Mouse (Mus musculus) MN1 (cell line): ENCODE measurements around the gene Tpcn1.

ENCODE experiments used
- DNase-seq: peaks from one replicate; pipeline ENCODE4 v3.0.0-alpha.2; 2016; ENCODE audit warnings: low spot score

The Tpcn1 gene

DNA sequence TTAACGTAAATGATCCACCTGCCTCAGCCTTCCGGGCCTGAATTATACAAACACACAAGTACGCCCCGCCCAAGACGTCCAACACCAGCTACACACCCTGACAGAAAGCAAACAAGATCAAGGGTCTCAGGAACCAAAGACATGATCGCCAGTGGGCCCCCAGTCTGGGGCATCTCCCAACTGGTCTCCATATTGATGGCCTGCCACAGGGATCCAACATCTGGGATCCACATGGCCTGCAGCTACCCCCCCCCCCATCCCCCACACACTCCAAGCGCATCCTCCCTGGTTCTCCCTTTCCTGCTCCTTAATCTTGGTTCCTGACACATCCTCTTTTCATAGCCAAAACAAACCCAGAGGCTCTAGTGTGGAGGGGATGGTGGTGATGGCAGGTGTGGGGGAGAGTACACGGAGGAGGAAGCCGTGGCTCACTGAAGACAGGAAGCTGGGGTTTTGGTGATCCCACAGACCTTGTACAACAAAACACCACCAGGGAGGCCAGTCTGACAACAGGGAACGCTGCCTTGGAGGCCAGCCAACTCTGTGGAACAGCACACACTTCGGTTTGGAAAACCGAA is 9.9 kb downstream of the Tpcn1 start:
- peak; percentile 69 for DNase-seq

- peak; percentile 71 for DNase-seq
Observed at GRCm38 (mm10) chr5:120577935-120578441, 10.5 kb downstream of the Tpcn1 start.

- DNase-seq = no peak
Observed at GRCm38 (mm10) chr5:120576781-120577301, 11.6 kb downstream of the Tpcn1 start.

GRCm38 (mm10) chr5:120574469-120575063 is 13.9 kb downstream of the Tpcn1 start:
- no peak for DNase-seq

DNA sequence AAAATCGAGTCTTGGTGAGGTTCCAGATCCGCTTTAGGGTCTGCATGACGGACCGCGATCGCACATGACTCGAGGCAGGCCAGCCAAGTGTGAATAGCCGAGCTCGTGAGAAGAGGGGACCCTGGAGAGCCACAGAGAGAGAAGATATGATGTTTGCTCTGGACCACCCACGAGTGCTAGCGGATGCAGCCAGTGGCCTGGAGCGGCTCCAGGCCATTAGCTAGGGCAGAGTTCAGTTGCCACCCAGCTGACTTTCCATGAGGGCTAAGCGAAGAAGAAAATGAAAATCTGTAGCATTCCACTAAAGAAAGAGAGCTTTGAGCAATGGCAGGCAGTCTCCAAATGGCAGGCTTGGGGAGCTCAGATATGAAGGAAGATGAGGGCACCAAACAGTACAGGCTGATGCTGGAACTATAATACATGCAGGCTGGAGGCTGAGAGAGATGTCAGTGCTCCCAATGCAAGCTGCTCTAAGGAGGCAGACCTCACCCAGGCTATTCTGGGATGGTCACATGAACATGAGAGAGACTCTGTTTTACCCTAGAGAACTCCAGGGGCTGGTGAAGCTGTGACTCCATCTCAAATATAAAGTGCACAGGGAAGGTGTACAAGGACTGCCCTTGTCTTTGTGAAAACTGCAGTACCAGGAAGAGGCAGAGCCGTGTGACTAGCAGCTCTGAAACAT is 17.3 kb downstream of the Tpcn1 start:
- no peak for DNase-seq

GRCm38 (mm10) chr5:120570289-120570897 is 18.1 kb downstream of the Tpcn1 start:
- DNase-seq = no peak

GRCm38 (mm10) chr5:120569791-120570190 is 18.7 kb downstream of the Tpcn1 start:
- no peak for DNase-seq

GRCm38 (mm10) chr5:120568964-120569363 is 19.5 kb downstream of the Tpcn1 start:
- DNase-seq = no peak

DNA sequence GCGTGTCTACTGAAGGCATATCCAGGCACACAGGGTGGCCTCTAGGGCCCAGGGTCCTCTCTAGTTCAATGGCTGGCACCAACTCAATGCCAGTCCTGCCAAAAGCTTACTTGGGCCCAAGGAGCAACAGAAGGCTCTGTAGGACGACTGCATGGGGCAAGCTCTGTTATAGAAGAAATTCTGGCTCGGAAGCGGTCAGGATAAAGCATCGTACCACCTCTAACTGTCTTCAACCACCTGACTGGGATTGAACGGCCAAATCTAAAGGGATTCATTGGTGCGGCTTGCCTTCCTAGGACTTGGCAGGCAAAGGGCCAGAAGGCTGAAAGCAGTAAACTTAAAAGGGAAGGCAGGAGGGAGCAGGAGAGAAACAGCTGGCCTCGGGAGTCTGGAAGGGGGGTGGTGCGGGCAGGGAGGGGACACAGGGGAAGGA is 20.1 kb downstream of the Tpcn1 start:
- DNase-seq = no peak

DNA sequence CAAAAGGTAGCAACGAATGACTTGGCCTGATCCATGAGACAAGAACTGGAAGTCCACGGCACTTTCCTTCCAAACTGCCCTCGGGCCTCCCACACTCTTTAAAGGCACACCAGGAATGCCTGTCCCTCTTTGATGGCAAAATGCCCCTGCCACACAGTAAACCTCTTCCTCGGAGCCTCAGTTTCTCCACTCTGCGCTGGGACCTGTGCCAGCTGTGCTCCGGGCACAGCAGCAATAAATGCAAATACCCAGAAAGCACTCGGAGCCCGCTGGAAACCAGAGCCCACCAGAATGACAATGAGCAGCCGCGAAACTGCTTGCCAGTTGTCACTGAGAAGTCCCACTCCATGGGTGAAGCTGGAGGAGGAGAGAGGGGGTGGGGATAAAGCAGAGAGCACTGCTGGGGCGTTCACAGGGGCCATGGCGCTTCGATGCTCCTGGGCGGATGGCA is 20.7 kb downstream of the Tpcn1 start:
- DNase-seq = no peak

GRCm38 (mm10) chr5:120567253-120567701 is 21.2 kb downstream of the Tpcn1 start:
- peak; percentile 85 for DNase-seq

DNA sequence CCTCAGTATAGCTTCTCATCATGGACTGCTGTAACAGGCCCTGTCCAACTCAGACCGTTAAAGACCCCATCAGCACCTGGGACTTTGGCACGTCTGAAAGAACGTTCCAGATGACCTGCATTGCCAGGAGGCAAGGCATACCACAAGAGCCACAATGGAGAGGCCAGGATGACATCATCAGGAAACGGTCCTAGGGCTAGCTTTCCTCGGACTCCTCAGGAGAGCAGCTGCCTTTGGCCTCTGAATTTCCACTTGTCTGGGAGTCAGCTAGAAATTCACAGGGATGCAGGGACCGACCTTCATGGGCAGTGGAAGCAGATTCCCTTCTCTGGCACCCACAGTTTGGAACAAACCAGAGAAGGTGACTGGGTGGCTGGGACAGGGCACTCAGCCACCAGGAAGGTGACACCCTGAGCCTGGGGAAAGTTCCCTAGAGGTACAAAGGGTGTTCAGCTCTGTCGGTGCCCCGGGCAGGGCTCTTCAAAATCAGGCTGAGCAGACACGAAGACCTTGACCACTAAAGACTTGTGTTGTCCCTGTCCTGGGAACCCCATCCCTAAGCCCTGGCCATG is 21.7 kb downstream of the Tpcn1 start:
- DNase-seq = peak; percentile 57

DNA sequence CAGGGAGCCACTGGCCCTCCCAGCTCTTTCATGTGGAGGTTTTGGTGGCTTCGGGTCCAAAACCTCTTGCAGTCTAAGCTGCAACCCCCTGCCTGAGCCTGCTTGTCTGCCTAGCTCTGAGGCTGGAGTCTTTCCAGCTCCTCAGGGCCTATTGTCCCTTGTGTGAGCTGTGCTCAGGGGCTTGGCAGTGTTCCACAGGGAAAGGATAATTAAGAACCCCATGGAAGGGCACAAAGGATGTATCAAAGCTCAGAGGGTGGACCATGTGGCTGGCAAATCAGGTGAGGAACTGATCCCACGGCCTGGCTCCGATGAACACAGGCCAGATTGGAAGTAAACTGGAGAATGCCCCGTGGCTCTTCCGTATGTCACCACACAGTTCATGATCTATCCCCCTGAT is 22.4 kb downstream of the Tpcn1 start:
- peak; percentile 67 for DNase-seq

DNA sequence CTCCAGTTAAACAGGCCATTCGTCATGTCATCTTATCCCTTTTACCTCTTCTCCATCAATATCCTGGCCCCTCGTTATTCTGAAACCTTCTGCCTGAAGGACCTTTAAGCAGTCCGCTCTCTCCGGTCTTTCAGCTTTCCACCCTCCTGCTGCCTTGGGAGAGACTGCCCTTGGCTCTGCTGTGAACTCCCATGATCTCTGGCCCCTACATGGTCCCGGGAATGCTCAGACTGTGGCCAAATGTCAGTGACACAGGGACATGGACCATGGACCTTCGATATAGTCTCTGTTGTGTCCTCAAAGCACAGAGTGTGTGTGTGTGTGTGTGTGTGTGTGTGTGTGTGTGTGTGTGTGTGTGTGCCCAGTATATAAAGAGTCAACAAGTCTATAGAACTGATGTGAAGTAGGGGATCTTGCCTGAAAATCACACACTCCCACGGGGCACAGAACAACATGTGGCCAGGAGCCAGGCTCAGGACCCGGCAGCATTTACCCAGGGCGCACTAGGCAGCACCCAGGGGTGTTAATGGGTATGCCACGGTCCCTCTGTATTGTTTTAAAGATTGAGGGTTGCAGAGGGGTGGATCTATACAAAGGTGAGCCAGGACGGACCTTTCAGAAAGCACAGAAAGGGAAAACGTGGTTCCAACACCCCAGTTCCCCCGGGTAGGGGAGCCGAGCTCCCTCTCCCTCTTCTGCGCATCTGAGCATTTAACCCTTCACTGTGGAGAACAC is 23.1 kb downstream of the Tpcn1 start:
- DNase-seq = no peak

GRCm38 (mm10) chr5:120563914-120564311 is 24.6 kb downstream of the Tpcn1 start:
- no peak for DNase-seq

DNA sequence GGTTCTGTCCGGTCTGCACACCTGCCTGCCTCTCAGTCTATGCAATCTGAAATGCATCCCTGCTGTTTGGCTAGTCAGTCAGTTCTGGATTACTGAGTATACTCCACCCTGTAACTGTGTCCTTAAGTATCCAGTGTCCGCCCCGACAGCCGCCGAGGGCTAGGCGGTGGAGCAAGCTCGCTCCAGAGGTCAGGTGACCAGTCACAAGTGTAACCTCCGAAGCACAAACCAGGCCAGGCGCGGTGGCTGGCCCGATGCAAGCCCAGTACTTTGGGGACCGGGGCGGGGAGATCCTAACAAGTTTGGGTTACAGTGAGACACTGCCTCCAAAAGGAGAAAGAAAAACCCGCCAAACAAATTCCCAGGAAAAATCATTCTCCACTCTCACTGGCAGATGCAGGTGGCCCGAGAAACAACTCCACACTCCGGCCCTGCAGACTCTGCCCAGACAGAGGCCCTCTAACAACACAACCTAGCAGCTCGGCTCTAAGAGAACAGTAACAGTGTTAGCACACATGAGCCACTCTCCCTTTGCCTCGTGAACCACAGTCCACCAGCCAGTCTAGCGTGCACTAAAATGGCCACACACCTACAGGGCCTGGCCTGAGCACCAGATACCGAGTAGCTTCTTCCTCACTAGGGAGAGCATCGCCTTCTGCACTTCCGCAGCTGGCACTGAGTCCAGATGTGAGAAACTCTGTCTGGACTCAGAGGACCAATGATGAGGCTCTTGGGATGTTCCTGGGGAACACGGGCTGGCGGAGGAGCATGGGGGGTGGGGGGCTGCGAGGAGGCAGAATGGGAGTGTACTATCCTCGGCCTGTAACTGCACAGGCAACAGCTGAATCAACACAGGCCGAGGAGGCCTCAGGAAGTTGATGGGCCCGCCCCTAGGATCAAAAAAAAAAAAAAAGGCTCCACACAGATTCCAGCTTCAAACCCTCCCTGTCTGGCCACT is 25.2 kb downstream of the Tpcn1 start:
- DNase-seq = peak; percentile 70

- no peak for DNase-seq
Observed at GRCm38 (mm10) chr5:120560616-120561311, 27.7 kb downstream of the Tpcn1 start.

DNA sequence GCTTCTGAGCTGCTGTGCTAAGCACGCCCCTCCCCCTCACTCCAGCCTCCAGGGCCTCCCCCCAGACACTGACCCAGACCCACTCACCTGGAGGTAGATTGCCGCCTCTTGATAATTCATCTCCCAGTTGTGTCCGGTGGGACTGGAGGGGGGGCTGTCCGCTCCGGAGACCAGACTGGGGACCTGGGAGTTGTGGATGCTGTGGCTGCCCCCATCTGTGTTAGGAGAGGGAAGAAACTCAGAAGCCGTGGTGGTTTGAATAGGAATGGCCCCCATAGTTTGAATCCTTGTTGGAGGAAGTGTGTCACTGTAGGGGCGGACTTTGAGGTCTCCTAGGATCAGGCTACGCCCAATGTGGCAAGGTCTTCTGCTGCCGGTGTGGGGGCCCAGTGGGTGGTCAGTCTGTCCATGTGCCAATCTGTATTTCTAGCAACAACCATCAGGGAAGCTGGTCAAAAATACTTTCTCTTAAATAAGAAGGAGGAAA is 28.3 kb downstream of the Tpcn1 start:
- no peak for DNase-seq

- DNase-seq = no peak
Observed at GRCm38 (mm10) chr5:120558762-120559161, 29.7 kb downstream of the Tpcn1 start.
